Mouse (Mus musculus) stomach, postnatal 0 days (tissue): ENCODE data around the gene Elfn1.

Experiments used
- CTCF ChIP-seq: IDR thresholded peaks from 2 replicates; pipeline ENCODE4 v1.5.1; 2016; ENCODE audit warnings: antibody characterized with exemption, low read depth, mild to moderate bottlenecking, moderate library complexity
- EP300 ChIP-seq: optimal IDR thresholded peaks from 2 replicates; pipeline ENCODE3; 2016; ENCODE audit warnings: antibody characterized with exemption

- TF ChIP-seq CTCF (no peak), EP300 (no peak)
Observed at GRCm38 (mm10) chr5:139908243-139908810, 584 bp downstream of the Elfn1 start.
